Mouse (Mus musculus) heart, postnatal 0 days (tissue): Measurements from ENCODE around the gene Xaf1.

Experiments
- CTCF ChIP-seq: IDR thresholded peaks from 2 replicates; pipeline ENCODE4 v1.5.1; 2016; ENCODE audit warnings: antibody characterized with exemption, control low read depth, low read depth
- EP300 ChIP-seq: IDR thresholded peaks from 2 replicates; pipeline ENCODE4 v1.6.1; 2016; ENCODE audit warnings: antibody characterized with exemption, low read depth

GRCm38 (mm10) chr11:72256441-72256840 is 45.0 kb upstream of the Xaf1 start:
- no peak for TF ChIP-seq CTCF
- TF ChIP-seq EP300 = no peak
